Mouse (Mus musculus) brain, embryonic 14.5 days (tissue): ENCODE measurements around the gene Gpr150.

Experiments used
- CTCF ChIP-seq: fragments of 200-500 bp; IDR thresholded peaks from 2 replicates; pipeline ENCODE4 v1.5.1; 2012; ENCODE audit warnings: inconsistent platforms, mild to moderate bottlenecking, moderate library complexity, borderline replicate concordance; ENCODE audit not compliant: insufficient read depth, insufficient read length; ENCODE audit errors: extremely low read depth
- POLR2A ChIP-seq: fragments of 200-500 bp; IDR thresholded peaks from 2 replicates; pipeline ENCODE4 v1.6.1; 2012; ENCODE audit warnings: mild to moderate bottlenecking, inconsistent platforms, borderline replicate concordance; ENCODE audit not compliant: poor library complexity, insufficient read depth, insufficient read length, severe bottlenecking; ENCODE audit errors: extremely low read depth

GRCm38 (mm10) chr13:76024588-76024987, 32.2 kb downstream of the Gpr150 start:
- TF ChIP-seq CTCF (no peak), POLR2A (no peak)
